Mouse (Mus musculus) limb, embryonic 11.5 days (tissue): Measurements from ENCODE around the gene Syne2. TPM values are rescaled to one million over a fixed set of nuclear protein-coding genes. Genes with fewer than 3 reads are reported as not detected.
A peak's percentile ranks its signal among the peaks of the same experiment; 100 is the strongest.

Experiments
- ATAC-seq: fragments of 200-750 bp; cut with Nextera tagmentation; 2 replicates; pipeline ENCODE4 v1.8.0; 2017; ENCODE audit warnings: low read depth; ENCODE audit not compliant: insufficient number of reproducible peaks, low FRiP score, low TSS enrichment
- DNase-seq: peaks from one replicate; pipeline ENCODE4 v3.0.0-alpha.2; 2015; ENCODE audit warnings: low spot score
- H3K27ac ChIP-seq: fragments of 300-500 bp; sonication (generic); replicated peaks from 2 replicates; pipeline ENCODE4 v1.5.1; 2014; ENCODE audit warnings: low read depth, mild to moderate bottlenecking, low read length
- H3K27me3 ChIP-seq: fragments of 300-500 bp; sonication (generic); 2 replicates; pipeline ENCODE4 v1.6.1; 2014; ENCODE audit warnings: mild to moderate bottlenecking, low read length, mixed read lengths; ENCODE audit not compliant: control insufficient read depth, insufficient read depth
- H3K36me3 ChIP-seq: fragments of 300-500 bp; sonication (generic); 2 replicates; pipeline ENCODE4 v1.6.1; 2014; ENCODE audit warnings: mild to moderate bottlenecking, low read length, moderate library complexity, mixed read lengths; ENCODE audit not compliant: control insufficient read depth, insufficient read depth
- H3K4me1 ChIP-seq: fragments of 300-500 bp; sonication (generic); 2 replicates; pipeline ENCODE4 v1.6.1; 2014; ENCODE audit warnings: low read length, mixed read lengths; ENCODE audit not compliant: control insufficient read depth, insufficient read depth
- H3K4me2 ChIP-seq: fragments of 300-500 bp; sonication (generic); 2 replicates; pipeline ENCODE4 v1.6.1; 2014; ENCODE audit warnings: low read depth, mild to moderate bottlenecking, moderate library complexity; ENCODE audit not compliant: severe bottlenecking
- H3K4me3 ChIP-seq: fragments of 300-500 bp; sonication (generic); 2 replicates; pipeline ENCODE4 v1.5.1; 2014; ENCODE audit warnings: low read depth, low read length
- H3K9ac ChIP-seq: fragments of 300-500 bp; sonication (generic); 2 replicates; pipeline ENCODE4 v1.6.1; 2014; ENCODE audit warnings: mild to moderate bottlenecking, low read length
- H3K9me3 ChIP-seq: fragments of 300-500 bp; sonication (generic); 2 replicates; pipeline ENCODE4 v1.6.1; 2016; ENCODE audit warnings: low read length; ENCODE audit not compliant: control insufficient read depth
- WGBS: fragments of 180-500 bp; shearing (Covaris S2); extraction: QIAGEN DNeasy Blood & Tissue Kit; methylation state at CpG from one replicate; pipeline ENCODE4 v1.1.7; 2014; 5-methylcytosine and 5-hydroxymethylcytosine counted together
- polyA plus RNA-seq: library from polyadenylated mRNA; unstranded; fragments of >200 nt; fragmentation: Nextera tagmentation; extraction: Ambion mirVana; gene quantifications from 2 replicates; pipeline ENCODE4 v1.2.1, GENCODE M21; 2014

Gene Syne2
- polyA plus RNA-seq, 1 experiment from 2014 or later, result 96.6 TPM

DNA sequence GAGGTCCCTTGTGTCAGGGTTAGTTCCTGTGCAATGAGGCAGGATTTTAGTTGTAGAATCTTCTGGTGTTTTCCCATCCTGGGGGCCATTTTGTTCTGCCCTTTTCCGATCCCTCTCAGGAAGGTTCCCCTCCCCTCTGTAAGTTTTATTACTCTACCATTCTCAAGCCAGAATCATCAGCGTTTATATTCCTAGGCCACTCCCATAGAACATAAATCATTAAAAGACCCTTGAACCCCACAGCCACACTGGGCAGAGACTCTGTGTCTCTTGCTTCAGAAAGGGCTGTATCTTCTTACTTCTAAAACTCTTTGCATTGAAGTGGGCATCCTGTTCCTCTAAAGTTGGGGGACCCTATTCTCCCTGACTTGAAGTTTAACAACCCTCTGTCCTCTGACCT lies 180.5 kb downstream of the Syne2 start:
- H3K27me3 ChIP-seq, result no peaks in the 10 kb centered on the region
- H3K9ac ChIP-seq, result no peak overlapping the region
- no peaks in the 10 kb centered on the region for H3K9me3 ChIP-seq
- H3K27ac ChIP-seq, result no peak overlapping the region
- 57% methylated on average over 2 of the region's 2 CpGs for WGBS
- no peak for DNase-seq
- H3K4me1 ChIP-seq, result no peaks in the 10 kb centered on the region
- H3K4me2 ChIP-seq, result no peak overlapping the region
- H3K36me3 ChIP-seq, result peaks cover 2% of the 10 kb centered on the region; the same call in 1 of the 2 replicates
- no peak overlapping the region for H3K4me3 ChIP-seq
- no peak for ATAC-seq

DNA sequence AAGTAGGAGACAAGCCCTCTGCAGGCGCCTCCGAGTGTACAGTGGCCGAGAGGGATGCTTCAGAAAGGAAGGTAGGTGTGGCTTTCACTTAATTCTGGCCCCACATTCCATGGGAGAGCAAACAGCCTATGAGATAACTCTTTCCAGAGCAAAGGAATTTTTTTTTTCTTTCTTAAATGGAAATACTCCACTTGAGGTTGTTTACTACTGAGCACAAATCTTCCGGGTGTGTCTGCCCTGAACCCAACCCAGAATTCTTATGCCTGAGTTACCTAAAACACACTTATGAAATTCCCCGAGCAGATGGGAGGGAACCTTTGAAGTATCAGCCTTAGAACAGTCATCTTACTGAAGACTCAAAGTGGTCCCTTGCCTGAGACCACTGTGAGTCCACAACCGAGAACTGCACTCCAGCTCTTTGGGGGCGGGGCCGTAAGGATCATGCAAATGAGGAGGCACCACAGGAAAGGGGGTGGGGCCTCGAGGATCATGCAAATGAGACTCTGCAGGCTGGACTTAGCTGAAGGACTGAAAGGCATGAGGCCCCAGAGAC lies 186.8 kb downstream of the Syne2 start:
- no peak overlapping the region for H3K4me2 ChIP-seq
- WGBS, result 50% methylated on average over 9 of the region's 9 CpGs
- H3K4me3 ChIP-seq, result no peak overlapping the region
- ATAC-seq, result no peak
- 0 out of 2 replicates have a peak, but pooled peaks cover 4% of the 10 kb centered on the region for H3K36me3 ChIP-seq
- H3K27ac ChIP-seq, result no peak overlapping the region
- peak; percentile 53 for DNase-seq
- H3K9ac ChIP-seq, result no peak overlapping the region
- H3K4me1 ChIP-seq, result no peaks in the 10 kb centered on the region
- H3K9me3 ChIP-seq, result no peaks in the 10 kb centered on the region
- no peaks in the 10 kb centered on the region for H3K27me3 ChIP-seq

- 84% methylated on average over 6 of the region's 6 CpGs for WGBS
- Histone ChIP-seq H3K27me3 (no peaks in the 10 kb centered on the region), H3K4me2 (no peak overlapping the region), H3K27ac (no peak overlapping the region), H3K4me1 (no peaks in the 10 kb centered on the region), H3K4me3 (no peak overlapping the region), H3K36me3 (0 out of 2 replicates have a peak, but pooled peaks cover 4% of the 10 kb centered on the region), H3K9me3 (no peaks in the 10 kb centered on the region), H3K9ac (no peak overlapping the region)
- no peak for ATAC-seq
- no peak for DNase-seq
Measured at GRCm38 (mm10) chr12:76008991-76009390, 191.1 kb downstream of the Syne2 start.

GRCm38 (mm10) chr12:76012789-76013188 lies 194.9 kb downstream of the Syne2 start:
- Histone ChIP-seq H3K4me2 (no peak overlapping the region), H3K4me1 (no peaks in the 10 kb centered on the region), H3K36me3 (no peaks in the 10 kb centered on the region; the same call in 1 of the 2 replicates), H3K9ac (no peak overlapping the region), H3K4me3 (no peak overlapping the region), H3K27me3 (no peaks in the 10 kb centered on the region), H3K27ac (no peak overlapping the region), H3K9me3 (no peaks in the 10 kb centered on the region)
- 96% methylated on average over 3 of the region's 4 CpGs for WGBS
- ATAC-seq, result no peak
- no peak for DNase-seq

- no peak overlapping the region for H3K4me2 ChIP-seq
- no peaks in the 10 kb centered on the region; the same call in 1 of the 2 replicates for H3K36me3 ChIP-seq
- no peak overlapping the region for H3K4me3 ChIP-seq
- H3K9ac ChIP-seq, result no peak overlapping the region
- no peak overlapping the region for H3K27ac ChIP-seq
- DNase-seq, result no peak
- no peaks in the 10 kb centered on the region for H3K4me1 ChIP-seq
- no peak for ATAC-seq
- H3K9me3 ChIP-seq, result no peaks in the 10 kb centered on the region
- 66% methylated on average over 4 of the region's 4 CpGs for WGBS
- no peaks in the 10 kb centered on the region for H3K27me3 ChIP-seq
Measured at GRCm38 (mm10) chr12:76013480-76013879, 195.5 kb downstream of the Syne2 start.

DNA sequence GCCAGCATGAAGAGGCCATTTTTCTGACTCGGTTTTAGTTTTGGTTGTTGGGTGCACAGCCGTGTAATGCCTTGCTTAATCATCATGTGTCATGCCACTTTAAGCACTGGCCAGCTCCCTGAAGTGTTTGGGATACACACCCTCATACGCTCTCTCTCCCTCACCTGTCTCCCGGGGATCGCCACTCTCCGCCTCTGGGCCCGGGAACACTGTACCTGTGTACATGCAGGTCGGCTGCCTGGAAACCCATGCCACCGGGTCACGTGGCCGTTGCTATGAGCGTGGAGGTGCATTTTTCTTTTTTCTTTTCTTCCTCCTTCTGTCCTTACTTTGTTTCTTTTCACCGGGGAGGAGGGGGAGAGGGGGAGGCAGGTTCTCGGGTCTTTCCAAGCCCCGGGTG lies 197.1 kb downstream of the Syne2 start:
- DNase-seq (no peak), ATAC-seq (no peak)
- 91% methylated on average over 14 of the region's 15 CpGs for WGBS
- Histone ChIP-seq H3K4me1 (no peaks in the 10 kb centered on the region), H3K27me3 (no peaks in the 10 kb centered on the region), H3K9ac (no peak overlapping the region), H3K27ac (no peak overlapping the region), H3K36me3 (no peaks in the 10 kb centered on the region; the same call in 1 of the 2 replicates), H3K4me2 (no peak overlapping the region), H3K9me3 (no peaks in the 10 kb centered on the region), H3K4me3 (no peak overlapping the region)

DNA sequence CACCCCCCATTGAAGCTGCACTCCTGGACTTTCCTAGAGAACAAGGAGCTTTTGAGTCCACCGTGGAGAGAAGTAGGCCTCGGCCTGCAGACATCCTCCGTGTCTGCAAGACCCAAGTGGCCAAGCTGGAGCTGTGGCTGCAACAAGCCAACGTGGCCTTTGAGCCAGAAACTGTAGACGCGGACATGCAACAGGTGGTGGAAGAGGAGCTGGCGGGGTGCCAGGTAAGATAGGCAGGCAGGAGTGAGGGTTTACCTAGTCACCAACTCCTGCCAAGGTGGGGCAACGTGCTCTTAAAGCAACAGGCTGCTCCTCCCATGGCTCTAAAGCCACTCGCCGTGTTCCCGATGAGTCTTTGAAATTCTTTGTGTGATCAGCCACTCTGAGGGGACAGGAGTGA lies 197.6 kb downstream of the Syne2 start:
- WGBS, result 92% methylated on average over 11 of the region's 11 CpGs
- Histone ChIP-seq H3K4me1 (no peaks in the 10 kb centered on the region), H3K9me3 (no peaks in the 10 kb centered on the region), H3K36me3 (peaks cover 3% of the 10 kb centered on the region), H3K27ac (no peak overlapping the region), H3K4me3 (no peak overlapping the region), H3K4me2 (no peak overlapping the region), H3K27me3 (no peaks in the 10 kb centered on the region), H3K9ac (no peak overlapping the region)
- ATAC-seq, result no peak
- no peak for DNase-seq

GRCm38 (mm10) chr12:76016123-76017101 lies 198.5 kb downstream of the Syne2 start:
- 84% methylated on average over 14 of the region's 14 CpGs for WGBS
- H3K27ac ChIP-seq, result no peak overlapping the region
- no peak for ATAC-seq

More at GRCm38 (mm10) chr12:76016123-76017101, 198.5 kb downstream of the Syne2 start:
- Histone ChIP-seq H3K9me3 (no peaks in the 10 kb centered on the region), H3K9ac (no peak overlapping the region), H3K4me3 (no peak overlapping the region), H3K4me2 (no peak overlapping the region), H3K36me3 (peaks cover 3% of the 10 kb centered on the region), H3K4me1 (no peaks in the 10 kb centered on the region), H3K27me3 (no peaks in the 10 kb centered on the region)
- peak; percentile 89 for DNase-seq
